Mouse (Mus musculus) spleen, adult 2 months (tissue): ENCODE data around the gene Tenm2. TPM values are rescaled to one million over a fixed set of nuclear protein-coding genes. Genes with fewer than 3 reads are reported as not detected.

Experiments used
- DNase-seq, 2 experiments: peaks; one replicate each; pipeline versions ENCODE4 v3.0.0 to v3.0.0-alpha.2; 2012 to 2021; ENCODE audit warnings: low spot score in 2 of 2, low read depth in 1 of 2
- H3K27ac ChIP-seq: fragments of 200-500 bp; 2 replicates; pipeline ENCODE4 v1.5.1; 2012; ENCODE audit warnings: low read length, inconsistent platforms; ENCODE audit not compliant: insufficient read depth
- H3K27me3 ChIP-seq: fragments of 200-500 bp; 2 replicates; pipeline ENCODE4 v1.6.1; 2012; ENCODE audit warnings: mild to moderate bottlenecking, moderate library complexity, low read length, inconsistent platforms; ENCODE audit not compliant: control insufficient read depth, insufficient read depth
- H3K36me3 ChIP-seq: fragments of 200-500 bp; 2 replicates; pipeline ENCODE4 v1.6.1; 2012; ENCODE audit warnings: mild to moderate bottlenecking, low read length, inconsistent platforms; ENCODE audit not compliant: control insufficient read depth, insufficient read depth
- H3K4me1 ChIP-seq: fragments of 200-500 bp; 2 replicates; pipeline ENCODE4 v1.6.1; 2011; ENCODE audit warnings: inconsistent platforms; ENCODE audit not compliant: control insufficient read depth, insufficient read depth, insufficient read length
- H3K4me3 ChIP-seq: fragments of 200-500 bp; 2 replicates; pipeline ENCODE4 v1.5.1; 2011; ENCODE audit warnings: mild to moderate bottlenecking, inconsistent platforms; ENCODE audit not compliant: insufficient read depth, insufficient read length; ENCODE audit errors: extremely low read depth
- CTCF ChIP-seq: fragments of 200-500 bp; IDR thresholded peaks from 2 replicates; pipeline ENCODE4 v1.5.1; 2011; ENCODE audit warnings: mild to moderate bottlenecking, inconsistent platforms; ENCODE audit not compliant: insufficient read depth, insufficient read length, insufficient replicate concordance; ENCODE audit errors: extremely low read depth
- POLR2A ChIP-seq: fragments of 200-500 bp; IDR thresholded peaks from 2 replicates; pipeline ENCODE4 v1.6.1; 2011; ENCODE audit warnings: low read depth, low read length, inconsistent platforms
- WGBS: fragments of 180-500 bp; shearing (Covaris S2); methylation state at CpG from one replicate; pipeline ENCODE4 v1.1.7; 2018; 5-methylcytosine and 5-hydroxymethylcytosine counted together
- polyA plus RNA-seq: library from polyadenylated mRNA; depleted of rRNA; stranded (reverse); fragments of >200 nt; gene quantifications from 2 replicates; pipeline ENCODE4 v1.2.3, GENCODE M21; 2012

Tenm2 gene
- polyA plus RNA-seq, 1 experiment, result 0.06 TPM

- 85% methylated on average over 6 of the region's 6 CpGs for WGBS
- no peak overlapping the region for H3K4me3 ChIP-seq
- no peak overlapping the region for H3K27ac ChIP-seq
- DNase-seq, result no peak
- TF ChIP-seq POLR2A, result no peak
- H3K27me3 ChIP-seq, result peaks cover 11% of the 10 kb centered on the region
- no peaks in the 10 kb centered on the region; the same call in 1 of the 2 replicates for H3K4me1 ChIP-seq
- no peaks in the 10 kb centered on the region for H3K36me3 ChIP-seq
Measured at GRCm38 (mm10) chr11:35976482-35976881, 1259.3 kb downstream of the Tenm2 start.

GRCm38 (mm10) chr11:35974632-35975450, 1260.9 kb downstream of the Tenm2 start:
- Histone ChIP-seq H3K36me3 (no peaks in the 10 kb centered on the region), H3K4me3 (no peak overlapping the region), H3K4me1 (no peaks in the 10 kb centered on the region; the same call in 1 of the 2 replicates), H3K27ac (no peak overlapping the region), H3K27me3 (peaks cover 4% of the 10 kb centered on the region; the same call in 1 of the 2 replicates)
- 84% methylated on average over 6 of the region's 6 CpGs for WGBS
- DNase-seq, result no peak
- TF ChIP-seq CTCF (no peak), POLR2A (no peak)

GRCm38 (mm10) chr11:35973135-35973534, 1262.6 kb downstream of the Tenm2 start:
- no peak overlapping the region for H3K27ac ChIP-seq

GRCm38 (mm10) chr11:35972270-35972931, 1263.4 kb downstream of the Tenm2 start:
- DNase-seq, result no peak
- Histone ChIP-seq H3K27ac (no peak overlapping the region), H3K4me1 (no peaks in the 10 kb centered on the region), H3K27me3 (no peaks in the 10 kb centered on the region), H3K36me3 (no peaks in the 10 kb centered on the region), H3K4me3 (no peak overlapping the region)
- TF ChIP-seq POLR2A (no peak), CTCF (no peak)
- WGBS, result 24% methylated on average over 6 of the region's 6 CpGs

More at GRCm38 (mm10) chr11:35973135-35973534, 1262.6 kb downstream of the Tenm2 start:
- DNase-seq, result no peak
- Histone ChIP-seq H3K4me1 (no peaks in the 10 kb centered on the region), H3K27me3 (no peaks in the 10 kb centered on the region), H3K4me3 (no peak overlapping the region), H3K36me3 (no peaks in the 10 kb centered on the region)
- no peak for TF ChIP-seq POLR2A
- no peak for TF ChIP-seq CTCF
- WGBS, result 47% methylated on average over 7 of the region's 7 CpGs

- TF ChIP-seq POLR2A (no peak), CTCF (no peak)
- no peaks in the 10 kb centered on the region for H3K27me3 ChIP-seq
- no peak overlapping the region for H3K4me3 ChIP-seq
- no peak for DNase-seq
- no peak overlapping the region for H3K27ac ChIP-seq
- WGBS, result 87% methylated on average over 19 of the region's 19 CpGs
- H3K36me3 ChIP-seq, result no peaks in the 10 kb centered on the region
- H3K4me1 ChIP-seq, result no peaks in the 10 kb centered on the region
Measured at GRCm38 (mm10) chr11:35970806-35971705, 1264.7 kb downstream of the Tenm2 start.

GRCm38 (mm10) chr11:35968291-35968690, 1267.5 kb downstream of the Tenm2 start:
- Histone ChIP-seq H3K27me3 (no peaks in the 10 kb centered on the region), H3K4me3 (no peak overlapping the region), H3K36me3 (no peaks in the 10 kb centered on the region), H3K27ac (no peak overlapping the region), H3K4me1 (no peaks in the 10 kb centered on the region)
- DNase-seq, result no peak
- TF ChIP-seq CTCF (no peak), POLR2A (no peak)
- 95% methylated on average over 10 of the region's 10 CpGs for WGBS
